Mouse (Mus musculus): ENCODE data around the gene Calr. TPM values are rescaled to one million over a fixed set of nuclear protein-coding genes. Genes with fewer than 3 reads are reported as not detected.

Calr gene
- total and polyA plus RNA-seq, 3 experiments: 567 to 1,110 TPM; not detected in 1

GRCm38 (mm10) chr8:84799136-84799931 is 47.4 kb downstream of the Calr start:
- H3K9me3 ChIP-seq (replicated peaks; ENCODE audit: insufficient read depth, low read length): no peaks in the 10 kb centered on the region
- peaks cover 48% of the 10 kb centered on the region for H3K79me2 ChIP-seq (ENCODE audit: control insufficient read depth, insufficient read depth, low read length, poor library complexity)
- H3K36me3 ChIP-seq (ENCODE audit: control insufficient read depth in 1 of 2, insufficient read depth in 2 of 2, low read length in 2 of 2): no peaks in the 10 kb centered on the region; a peak in 1 of 4 replicates
- H3K27ac ChIP-seq (ENCODE audit: control insufficient read depth, low read depth, low read length): peak overlapping the region; percentile 41
- no peaks in the 10 kb centered on the region for H3K27me3 ChIP-seq (ENCODE audit: control insufficient read depth in 1 of 2, insufficient read depth in 2 of 2, low read length in 2 of 2)
- DNase-seq (ENCODE audit: low read depth, low spot score): peak; percentile 75
- H3K9ac ChIP-seq (ENCODE audit: control insufficient read depth, low read depth, low read length, poor library complexity, severe bottlenecking): peak overlapping the region; percentile 91
- peak overlapping the region; percentile 85 to 86 for H3K4me3 ChIP-seq (ENCODE audit: control insufficient read depth in 1 of 2, insufficient read depth in 1 of 2, low read depth in 2 of 2, low read length in 2 of 2)
- peaks cover 2 to 14% of the 10 kb centered on the region in 2 experiments; a peak in 2 of 4 replicates for H3K4me1 ChIP-seq (ENCODE audit: control insufficient read depth in 1 of 2, insufficient read depth in 2 of 2, low read length in 2 of 2)
- TF ChIP-seq NELFE (IDR thresholded peaks at IDR 0.05; ENCODE audit: low read depth, low read length) (0 out of 2 replicates have a peak, but pooled peaks have one; percentile 13), MAZ (IDR thresholded peaks at IDR 0.05; ENCODE audit: low read depth, low read length) (0 out of 2 replicates have a peak, but pooled peaks have one; percentile 32), POLR2AphosphoS2 (IDR thresholded peaks at IDR 0.05; ENCODE audit: low read length) (no peak), POLR2A (IDR thresholded peaks at IDR 0.05; ENCODE audit: control insufficient read depth in 1 of 2, insufficient read depth in 1 of 2, low read depth in 1 of 2, low read length in 2 of 2, poor library complexity in 1 of 2) (peak in 1 of 2 experiments; percentile 24; a peak in 2 of 4 replicates), USF1 (IDR thresholded peaks at IDR 0.05; ENCODE audit: low read depth, low read length) (no peak), UBTF (IDR thresholded peaks at IDR 0.05; ENCODE audit: borderline replicate concordance, insufficient read depth, low read depth, low read length) (peak; percentile 56; the same call in 1 of the 2 replicates), E2F4 (IDR thresholded peaks at IDR 0.05; ENCODE audit: borderline replicate concordance, low read depth, low read length) (no peak), MEF2A (IDR thresholded peaks at IDR 0.05; ENCODE audit: extremely low read depth, insufficient replicate concordance, low read depth, low read length, poor library complexity, severe bottlenecking) (no peak), TBP (IDR thresholded peaks at IDR 0.05; ENCODE audit: low read depth, low read length) (0 out of 2 replicates have a peak, but pooled peaks have one; percentile 20)

DNA sequence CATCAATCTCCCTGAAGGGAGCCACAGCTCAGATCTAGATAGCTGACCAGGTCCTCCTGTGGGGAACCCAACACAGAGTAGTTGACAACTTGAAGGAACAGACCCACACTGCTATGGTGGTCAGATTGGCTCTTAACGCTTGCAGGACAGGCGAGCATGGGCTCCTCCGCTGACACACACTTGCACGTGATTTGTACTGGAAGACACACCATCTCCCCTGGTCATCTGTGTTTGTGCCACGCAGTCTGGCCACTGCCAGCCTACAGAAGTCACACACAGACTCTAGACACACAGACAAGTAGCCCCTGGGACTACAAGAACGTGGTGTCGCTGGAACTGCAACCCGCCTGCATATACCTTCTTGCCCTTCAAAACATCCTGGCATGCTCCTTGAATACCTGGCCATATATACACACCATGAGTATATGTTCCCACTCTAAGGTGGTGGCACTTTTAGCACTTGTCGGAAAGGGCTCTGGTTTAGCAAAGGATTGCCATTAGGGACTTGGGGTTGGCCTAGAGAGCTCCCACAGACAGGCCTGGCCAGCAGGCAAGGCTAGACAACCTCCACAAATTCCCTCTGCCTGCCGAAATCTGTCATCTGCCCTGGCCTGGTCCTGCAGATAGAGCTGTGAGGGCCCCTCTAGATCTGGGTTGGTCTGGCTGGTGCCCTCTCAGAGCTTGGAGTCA is 48.1 kb downstream of the Calr start:
- DNase-seq (ENCODE audit: low read depth, low spot score): no peak
- Histone ChIP-seq H3K36me3 (ENCODE audit: control insufficient read depth in 1 of 2, insufficient read depth in 2 of 2, low read length in 2 of 2) (no peaks in the 10 kb centered on the region; a peak in 1 of 4 replicates), H3K9me3 (replicated peaks; ENCODE audit: insufficient read depth, low read length) (no peaks in the 10 kb centered on the region), H3K4me3 (ENCODE audit: control insufficient read depth in 1 of 2, insufficient read depth in 1 of 2, low read depth in 2 of 2, low read length in 2 of 2) (peak overlapping the region; percentile 85 to 86), H3K79me2 (ENCODE audit: control insufficient read depth, insufficient read depth, low read length, poor library complexity) (peaks cover 49% of the 10 kb centered on the region), H3K27me3 (ENCODE audit: control insufficient read depth in 1 of 2, insufficient read depth in 2 of 2, low read length in 2 of 2) (no peaks in the 10 kb centered on the region), H3K9ac (ENCODE audit: control insufficient read depth, low read depth, low read length, poor library complexity, severe bottlenecking) (peak overlapping the region; percentile 91), H3K27ac (ENCODE audit: control insufficient read depth, low read depth, low read length) (peak overlapping the region; percentile 41), H3K4me1 (ENCODE audit: control insufficient read depth in 1 of 2, insufficient read depth in 2 of 2, low read length in 2 of 2) (peaks cover 2 to 14% of the 10 kb centered on the region in 2 experiments; a peak in 2 of 4 replicates)
- TF ChIP-seq GABPA (IDR thresholded peaks at IDR 0.05; ENCODE audit: low read depth, low read length): no peak
- no peak for TF ChIP-seq USF1 (IDR thresholded peaks at IDR 0.05; ENCODE audit: low read depth, low read length)
- no peak for TF ChIP-seq MXI1 (IDR thresholded peaks at IDR 0.05; ENCODE audit: low read depth, low read length)
- no peak for TF ChIP-seq RCOR1 (IDR thresholded peaks at IDR 0.05; ENCODE audit: low read depth, low read length)
- no peak for TF ChIP-seq ETS1 (IDR thresholded peaks at IDR 0.05; ENCODE audit: low read depth, low read length)
- TF ChIP-seq MAX (IDR thresholded peaks at IDR 0.05; ENCODE audit: low read length): no peak
- no peak for TF ChIP-seq E2F4 (IDR thresholded peaks at IDR 0.05; ENCODE audit: borderline replicate concordance, low read depth, low read length)
- no peak for TF ChIP-seq MEF2A (IDR thresholded peaks at IDR 0.05; ENCODE audit: extremely low read depth, insufficient replicate concordance, low read depth, low read length, poor library complexity, severe bottlenecking)
- TF ChIP-seq GATA1 (IDR thresholded peaks at IDR 0.05; ENCODE audit: low read depth, low read length): no peak
- TF ChIP-seq MAZ (IDR thresholded peaks at IDR 0.05; ENCODE audit: low read depth, low read length): no peak
- no peak for TF ChIP-seq TAL1 (IDR thresholded peaks at IDR 0.05; ENCODE audit: low read length)
- TF ChIP-seq ELF1 (IDR thresholded peaks at IDR 0.05; ENCODE audit: low read depth, low read length): no peak
- no peak for TF ChIP-seq JUND (IDR thresholded peaks at IDR 0.05; ENCODE audit: low read depth, low read length)
- no peak for TF ChIP-seq TBP (IDR thresholded peaks at IDR 0.05; ENCODE audit: low read depth, low read length)
- TF ChIP-seq KAT2A (conservative IDR thresholded peaks at IDR 0.05; ENCODE audit: low read depth, low read length): no peak
